In genomic region chr1:64192736-64193135, GRCm38 (mm10) we compare ENCODE assay signal across 13 mouse cellular contexts.
DNase-seq lines count a peak whose midpoint lies in the region; ATAC-seq and TF ChIP-seq lines count a peak whose summit lies in the region.
"Had no signal": no experiment of that assay in that cellular context is flagged by ENCODE, and none has a peak within 500 bp of the region (broad histone marks: within the 10 kb centered on the region; RNA-seq: fewer than 3 reads in every experiment).

No protein-coding gene starts in this region.

- no peak for TF ChIP-seq CTCF in midbrain, postnatal 0 days (IDR thresholded peaks at IDR 0.05)

- H3K27me3 ChIP-seq in hindbrain, embryonic 10.5 days (ENCODE audit: insufficient read depth, poor library complexity, severe bottlenecking), result no peaks in the 10 kb centered on the region
- no peaks in the 10 kb centered on the region for H3K27me3 ChIP-seq in hindbrain, embryonic 16.5 days (replicated peaks; ENCODE audit: control insufficient read depth, insufficient read depth, low read length)
- H3K27me3 ChIP-seq in midbrain, embryonic 10.5 days (ENCODE audit: low read depth, poor library complexity, severe bottlenecking), result no peaks in the 10 kb centered on the region
- H3K27me3 ChIP-seq in midbrain, postnatal 0 days (ENCODE audit: insufficient read depth, low read length), result no peaks in the 10 kb centered on the region
- no peaks in the 10 kb centered on the region for H3K27me3 ChIP-seq in embryonic facial prominence, embryonic 13.5 days
- no peaks in the 10 kb centered on the region for H3K27me3 ChIP-seq in intestine, embryonic 16.5 days (replicated peaks; ENCODE audit: control insufficient read depth, insufficient read depth, low read length)
- H3K27me3 ChIP-seq: limb, embryonic 12.5 days had no signal

- no peak overlapping the region for H3K4me2 ChIP-seq in hindbrain, embryonic 16.5 days (ENCODE audit: low read length)
- H3K4me2 ChIP-seq in midbrain, postnatal 0 days (ENCODE audit: low read depth, low read length, poor library complexity, severe bottlenecking), result no peak overlapping the region
- no peak overlapping the region for H3K4me2 ChIP-seq in embryonic facial prominence, embryonic 13.5 days
- H3K4me2 ChIP-seq in intestine, embryonic 16.5 days (ENCODE audit: low read depth, low read length), result no peak overlapping the region
- H3K4me2 ChIP-seq: limb, embryonic 12.5 days had no signal

- no peak overlapping the region for H3K4me3 ChIP-seq in hindbrain, embryonic 10.5 days
- no peak overlapping the region for H3K4me3 ChIP-seq in hindbrain, embryonic 16.5 days (ENCODE audit: low read length)
- H3K4me3 ChIP-seq in midbrain, embryonic 10.5 days, result no peak overlapping the region
- no peak overlapping the region for H3K4me3 ChIP-seq in midbrain, postnatal 0 days (ENCODE audit: low read depth, low read length)
- H3K4me3 ChIP-seq in embryonic facial prominence, embryonic 13.5 days, result no peak overlapping the region
- no peak overlapping the region for H3K4me3 ChIP-seq in intestine, embryonic 16.5 days (ENCODE audit: low read length)
- H3K4me3 ChIP-seq: limb, embryonic 12.5 days had no signal

- no peak for DNase-seq in hindbrain, embryonic 10.5 days (ENCODE audit: low spot score)
- no peak for DNase-seq in midbrain, embryonic 10.5 days (ENCODE audit: low spot score)
- DNase-seq in midbrain, postnatal 0 days (ENCODE audit: low spot score), result no peak
- DNase-seq in Muller cell, postnatal 12 days (ENCODE audit: inconsistent ontology term), result no peak
- DNase-seq: cerebellum, adult 18-20 months; gastrocnemius, postnatal 25 days; lung, adult 18-20 months had no signal

- no peak for ATAC-seq in hindbrain, embryonic 16.5 days
- no peak for ATAC-seq in midbrain, postnatal 0 days (ENCODE audit: low FRiP score)
- ATAC-seq in embryonic facial prominence, embryonic 13.5 days (ENCODE audit: insufficient number of reproducible peaks, insufficient read depth, low FRiP score, low TSS enrichment, low read depth), result no peak
- peak; percentile 50; the same call in 1 of the 2 replicates for ATAC-seq in intestine, embryonic 16.5 days
- ATAC-seq in granulocyte monocyte progenitor cell, adult 5-6 weeks (replicated peaks; ENCODE audit: poor library complexity, severe bottlenecking), result no peak

- 90% methylated on average over 3 of the region's 3 CpGs for WGBS in hindbrain, embryonic 10.5 days
- 80% methylated on average over 3 of the region's 3 CpGs for WGBS in hindbrain, embryonic 16.5 days
- WGBS in midbrain, embryonic 10.5 days, result 71% methylated on average over 3 of the region's 3 CpGs
- WGBS in midbrain, postnatal 0 days, result 52% methylated on average over 3 of the region's 3 CpGs
- 66% methylated on average over 3 of the region's 3 CpGs for WGBS in embryonic facial prominence, embryonic 13.5 days
- WGBS in intestine, embryonic 16.5 days, result 64% methylated on average over 3 of the region's 3 CpGs

- no peaks in the 10 kb centered on the region for H3K9me3 ChIP-seq in hindbrain, embryonic 10.5 days
- no peaks in the 10 kb centered on the region for H3K9me3 ChIP-seq in hindbrain, embryonic 16.5 days (ENCODE audit: control insufficient read depth, low read length)
- H3K9me3 ChIP-seq in midbrain, embryonic 10.5 days (replicated peaks), result no peaks in the 10 kb centered on the region
- no peaks in the 10 kb centered on the region for H3K9me3 ChIP-seq in midbrain, postnatal 0 days (ENCODE audit: low read length)
- H3K9me3 ChIP-seq in embryonic facial prominence, embryonic 13.5 days, result no peaks in the 10 kb centered on the region
- H3K9me3 ChIP-seq in intestine, embryonic 16.5 days (ENCODE audit: control insufficient read depth, low read length), result no peaks in the 10 kb centered on the region
- H3K9me3 ChIP-seq: G1E; limb, embryonic 12.5 days had no signal

- H3K9ac ChIP-seq in hindbrain, embryonic 16.5 days (ENCODE audit: low read depth, low read length), result no peak overlapping the region
- no peak overlapping the region for H3K9ac ChIP-seq in midbrain, postnatal 0 days (replicated peaks; ENCODE audit: low read length, poor library complexity, severe bottlenecking)
- no peak overlapping the region for H3K9ac ChIP-seq in embryonic facial prominence, embryonic 13.5 days
- H3K9ac ChIP-seq in intestine, embryonic 16.5 days (ENCODE audit: low read depth, low read length), result no peak overlapping the region
- H3K9ac ChIP-seq: limb, embryonic 12.5 days had no signal

- peaks cover 50% of the 10 kb centered on the region for H3K4me1 ChIP-seq in hindbrain, embryonic 10.5 days (replicated peaks)
- H3K4me1 ChIP-seq in hindbrain, embryonic 16.5 days (ENCODE audit: control insufficient read depth, insufficient read depth, low read depth, low read length), result peaks cover 25% of the 10 kb centered on the region
- H3K4me1 ChIP-seq in midbrain, embryonic 10.5 days, result peaks cover 58% of the 10 kb centered on the region
- H3K4me1 ChIP-seq in midbrain, postnatal 0 days (ENCODE audit: insufficient read depth, low read length), result peaks cover 3% of the 10 kb centered on the region; the same call in 1 of the 2 replicates
- peaks cover 18% of the 10 kb centered on the region; the same call in 1 of the 2 replicates for H3K4me1 ChIP-seq in embryonic facial prominence, embryonic 13.5 days
- peaks cover 11% of the 10 kb centered on the region for H3K4me1 ChIP-seq in intestine, embryonic 16.5 days (ENCODE audit: control insufficient read depth, insufficient read depth, low read length)

- no peaks in the 10 kb centered on the region for H3K36me3 ChIP-seq in hindbrain, embryonic 10.5 days
- no peaks in the 10 kb centered on the region for H3K36me3 ChIP-seq in hindbrain, embryonic 16.5 days (ENCODE audit: control insufficient read depth, insufficient read depth, low read length)
- H3K36me3 ChIP-seq in midbrain, embryonic 10.5 days, result no peaks in the 10 kb centered on the region
- no peaks in the 10 kb centered on the region for H3K36me3 ChIP-seq in midbrain, postnatal 0 days (ENCODE audit: insufficient read depth, low read length)
- H3K36me3 ChIP-seq in embryonic facial prominence, embryonic 13.5 days, result no peaks in the 10 kb centered on the region
- H3K36me3 ChIP-seq in intestine, embryonic 16.5 days (ENCODE audit: control insufficient read depth, insufficient read depth, low read length), result no peaks in the 10 kb centered on the region
- H3K36me3 ChIP-seq: G1E; limb, embryonic 12.5 days had no signal

- H3K27ac ChIP-seq in hindbrain, embryonic 10.5 days, result peak overlapping the region; percentile 74
- H3K27ac ChIP-seq in hindbrain, embryonic 16.5 days (ENCODE audit: low read depth, low read length), result no peak overlapping the region
- peak overlapping the region; percentile 63; the same call in 1 of the 2 replicates for H3K27ac ChIP-seq in midbrain, embryonic 10.5 days (replicated peaks)
- H3K27ac ChIP-seq in midbrain, postnatal 0 days (ENCODE audit: low read depth, low read length), result no peak overlapping the region
- H3K27ac ChIP-seq in embryonic facial prominence, embryonic 13.5 days, result peak overlapping the region; percentile 48
- peak overlapping the region; percentile 53 for H3K27ac ChIP-seq in intestine, embryonic 16.5 days (ENCODE audit: low read length)
- H3K27ac ChIP-seq: limb, embryonic 12.5 days had no signal

Comparison
In these comparisons a context has a peak if more than half of its experiments do, and no peak if none do; other contexts are left out.
1. H3K27ac ChIP-seq: peak in hindbrain, embryonic 10.5 days (single experiment), midbrain, embryonic 10.5 days (single experiment), embryonic facial prominence, embryonic 13.5 days (single experiment) and intestine, embryonic 16.5 days (single experiment); none in hindbrain, embryonic 16.5 days (single experiment) and midbrain, postnatal 0 days (single experiment).